Mouse (Mus musculus): ENCODE results near the gene Anks4b.
A peak's percentile ranks its signal among the peaks of the same experiment; 100 is the strongest.

Gene Anks4b

GRCm38 (mm10) chr7:120173603-120174244 lies at the start of gene Anks4b:
TSS of gene Anks4b (plus strand) at chr7:120173858.
- DNase-seq: no peak

- DNase-seq: peak; percentile 69 to 79
These were observed 48.8 kb upstream of the Anks4b start for GRCm38 (mm10) chr7:120124844-120125243.

GRCm38 (mm10) chr7:120126976-120127685 lies 46.5 kb upstream of the Anks4b start:
- no peak for DNase-seq

GRCm38 (mm10) chr7:120127686-120128059 lies 46.0 kb upstream of the Anks4b start:
- no peak for DNase-seq

GRCm38 (mm10) chr7:120128951-120129350 lies 44.7 kb upstream of the Anks4b start:
- DNase-seq: peak; percentile 52 to 78

- no peak for DNase-seq
These were observed 30.9 kb upstream of the Anks4b start for GRCm38 (mm10) chr7:120142743-120143142.

GRCm38 (mm10) chr7:120145191-120145590 lies 28.5 kb upstream of the Anks4b start, which contains the start of gene Zp2:
TSS of gene Zp2 (minus strand) at chr7:120145291.
- no peak for DNase-seq

- peak in 1 of 2 experiments; percentile 7 for DNase-seq
These were observed 23.4 kb upstream of the Anks4b start for GRCm38 (mm10) chr7:120150257-120150656.

GRCm38 (mm10) chr7:120150898-120151297 lies 22.8 kb upstream of the Anks4b start:
- no peak for DNase-seq

- DNase-seq: no peak
These were observed 16.7 kb upstream of the Anks4b start for GRCm38 (mm10) chr7:120156841-120157409.

GRCm38 (mm10) chr7:120157575-120158061 lies 16.0 kb upstream of the Anks4b start:
- DNase-seq: no peak

- peak in 1 of 2 experiments; percentile 12 for DNase-seq
These were observed 15.5 kb upstream of the Anks4b start for GRCm38 (mm10) chr7:120158121-120158613.

- no peak for DNase-seq
These were observed 9.9 kb upstream of the Anks4b start for GRCm38 (mm10) chr7:120163581-120164251.

GRCm38 (mm10) chr7:120172188-120172700 lies 1.4 kb upstream of the Anks4b start:
- DNase-seq: no peak

- no peak for DNase-seq
These were observed 1.3 kb downstream of the Anks4b start for GRCm38 (mm10) chr7:120174723-120175504.

- DNase-seq: no peak
These were observed 4.0 kb downstream of the Anks4b start for GRCm38 (mm10) chr7:120177611-120178010.

GRCm38 (mm10) chr7:120178935-120179334 lies 5.3 kb downstream of the Anks4b start:
- DNase-seq: no peak

GRCm38 (mm10) chr7:120180547-120180946 lies 6.9 kb downstream of the Anks4b start:
- DNase-seq: peak in 1 of 2 experiments; percentile 16

GRCm38 (mm10) chr7:120181401-120182230 lies 8.0 kb downstream of the Anks4b start:
- no peak for DNase-seq

- no peak for DNase-seq
These were observed 9.2 kb downstream of the Anks4b start for GRCm38 (mm10) chr7:120182891-120183290.

GRCm38 (mm10) chr7:120188946-120189345 lies 15.3 kb downstream of the Anks4b start:
- no peak for DNase-seq

Measured in lung, adult 18-20 months (tissue).